Mouse (Mus musculus) lung, postnatal 36 days (tissue): ENCODE data around the gene Bri3.
"Not testable (repeated sequence)": the region's sequence is repeated elsewhere in the genome, so short reads cannot be mapped to it uniquely, and the experiment has no call there.

Experiments used
- DNase-seq: peaks from one replicate; pipeline ENCODE4 v3.0.0; 2022; ENCODE audit warnings: mixed read lengths

The Bri3 gene

GRCm38 (mm10) chr5:144364680-144365357, 120.6 kb downstream of the Bri3 start:
- no peak for DNase-seq

DNA sequence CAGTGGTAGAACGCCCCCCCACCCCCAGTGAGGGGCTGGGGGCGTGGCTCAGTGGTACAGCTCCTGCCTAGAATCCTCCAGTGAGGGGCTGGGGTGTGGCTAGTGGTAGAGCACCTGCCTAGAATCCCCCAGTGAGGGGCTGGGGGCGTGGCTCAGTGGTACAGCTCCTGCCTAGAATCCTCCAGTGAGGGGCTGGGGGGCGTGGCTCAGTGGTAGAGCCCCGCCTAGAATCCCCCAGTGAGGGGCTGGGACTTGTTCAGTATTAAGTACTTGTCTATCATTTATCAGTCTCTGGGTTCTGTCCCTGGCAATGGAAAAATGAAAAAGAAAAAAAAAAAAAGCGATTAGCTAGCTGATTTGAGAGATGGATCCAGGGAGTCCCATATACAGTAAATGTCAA, 122.3 kb downstream of the Bri3 start:
- DNase-seq = not testable (repeated sequence)

DNA sequence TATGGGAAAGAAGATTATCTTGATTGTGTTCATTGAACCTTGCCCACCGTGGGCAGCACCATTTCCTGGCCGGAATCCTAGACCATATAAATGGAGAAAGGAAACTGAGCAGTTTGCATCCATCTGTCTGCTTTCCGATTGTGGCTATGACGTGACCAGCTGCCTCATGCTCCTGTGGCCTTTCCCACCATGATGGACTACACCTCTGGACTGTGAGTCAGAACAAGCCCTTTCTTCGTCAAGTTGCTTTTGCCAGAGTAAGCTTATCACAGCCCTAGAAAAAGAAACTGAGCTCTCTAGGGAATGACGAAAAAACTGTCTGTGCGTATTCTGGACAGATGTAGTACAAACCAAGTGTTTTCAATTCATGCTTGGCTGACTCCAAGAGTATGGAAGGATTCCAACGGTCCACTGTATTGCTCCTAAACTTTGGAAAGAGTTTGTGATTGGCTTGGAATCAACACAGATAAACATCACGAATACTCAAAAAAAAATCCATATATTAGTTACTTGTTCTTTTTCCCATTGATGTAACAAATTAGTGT, 124.5 kb downstream of the Bri3 start:
- no peak for DNase-seq

GRCm38 (mm10) chr5:144370986-144371385, 126.7 kb downstream of the Bri3 start:
- DNase-seq = no peak

- DNase-seq = peak; percentile 62
These were observed 127.9 kb downstream of the Bri3 start for GRCm38 (mm10) chr5:144372177-144372576.

GRCm38 (mm10) chr5:144372885-144373284, 128.6 kb downstream of the Bri3 start:
- peak; percentile 72 for DNase-seq

DNA sequence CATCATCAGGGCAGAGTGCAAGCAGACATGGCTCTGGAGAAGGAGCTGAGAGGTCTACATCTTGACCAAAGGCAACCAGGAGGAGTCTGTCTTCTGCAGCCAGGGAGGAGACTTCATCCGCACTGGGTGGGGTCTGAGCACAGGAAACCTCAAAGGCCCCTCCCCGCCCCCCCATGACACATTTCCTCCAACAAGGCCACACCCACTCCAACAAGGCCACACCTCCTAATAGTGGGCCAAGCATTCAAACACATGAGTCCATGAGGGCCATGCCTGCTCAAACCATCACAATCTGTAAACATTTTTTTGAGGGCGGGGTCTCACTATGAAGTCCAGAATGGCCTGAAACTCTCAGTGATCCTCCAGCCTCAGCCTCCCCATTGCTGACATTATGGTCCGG, 135.2 kb downstream of the Bri3 start:
- DNase-seq = no peak

DNA sequence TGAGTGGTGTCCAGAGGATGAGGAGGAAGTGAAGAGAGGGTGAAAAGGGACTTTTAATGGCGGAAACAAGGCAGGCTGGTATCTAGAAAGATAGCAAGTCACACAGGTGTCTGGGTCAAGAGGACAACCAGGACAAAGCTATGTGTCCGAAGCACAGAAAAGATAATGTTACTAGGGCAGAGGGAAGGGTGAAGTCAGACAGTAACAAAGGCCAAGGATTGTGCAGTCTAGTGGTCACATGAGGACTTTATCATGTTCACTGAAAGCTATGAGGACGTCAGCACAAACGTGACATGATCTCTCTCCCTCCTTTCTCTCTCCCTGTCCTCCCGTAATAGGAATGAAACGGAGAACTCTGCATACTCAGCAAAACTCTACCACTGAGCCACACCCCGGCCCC, 136.5 kb downstream of the Bri3 start:
- no peak for DNase-seq

DNA sequence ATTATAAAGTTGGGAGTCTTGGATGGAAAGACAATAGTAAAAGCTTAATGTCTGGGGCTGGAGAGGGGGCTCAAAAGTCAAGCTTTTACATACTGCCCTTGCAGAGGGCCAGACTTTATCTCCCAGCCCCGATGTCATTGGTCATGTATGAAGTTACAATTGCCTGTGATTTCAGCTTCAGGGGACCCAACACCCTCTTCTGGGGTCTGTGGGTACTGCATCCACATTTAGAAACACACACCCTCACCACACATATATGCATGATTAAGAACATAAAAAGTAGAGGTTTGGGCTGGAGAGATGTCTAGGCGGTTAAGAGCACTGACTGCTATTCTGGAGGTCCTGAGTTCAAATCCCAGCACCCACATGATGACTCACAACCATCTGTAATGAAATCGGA, 137.5 kb downstream of the Bri3 start:
- peak; percentile 44 for DNase-seq

DNA sequence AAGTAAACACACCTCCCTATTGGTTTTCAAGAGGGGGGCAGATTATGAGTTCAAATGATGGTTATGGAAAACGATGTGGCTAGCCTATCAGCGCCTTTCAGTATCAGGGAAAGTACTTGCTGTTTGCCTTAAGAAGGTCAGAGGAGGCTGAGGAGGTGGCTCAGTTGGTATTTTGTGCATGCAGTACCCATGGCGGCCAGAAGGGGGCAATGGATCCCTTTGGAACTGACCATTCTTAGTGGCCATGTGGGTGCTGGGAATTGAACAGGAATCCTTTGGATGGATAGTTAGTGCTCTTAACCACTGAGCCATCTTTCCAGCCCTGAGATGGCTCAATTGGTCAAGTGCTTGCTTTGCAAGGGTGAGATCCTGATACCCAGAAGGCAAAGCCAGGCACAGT, 139.7 kb downstream of the Bri3 start:
- DNase-seq = no peak

- DNase-seq = peak; percentile 46
These were observed 143.6 kb downstream of the Bri3 start for GRCm38 (mm10) chr5:144387851-144388250.

GRCm38 (mm10) chr5:144394142-144394541, 149.9 kb downstream of the Bri3 start:
- DNase-seq = no peak

DNA sequence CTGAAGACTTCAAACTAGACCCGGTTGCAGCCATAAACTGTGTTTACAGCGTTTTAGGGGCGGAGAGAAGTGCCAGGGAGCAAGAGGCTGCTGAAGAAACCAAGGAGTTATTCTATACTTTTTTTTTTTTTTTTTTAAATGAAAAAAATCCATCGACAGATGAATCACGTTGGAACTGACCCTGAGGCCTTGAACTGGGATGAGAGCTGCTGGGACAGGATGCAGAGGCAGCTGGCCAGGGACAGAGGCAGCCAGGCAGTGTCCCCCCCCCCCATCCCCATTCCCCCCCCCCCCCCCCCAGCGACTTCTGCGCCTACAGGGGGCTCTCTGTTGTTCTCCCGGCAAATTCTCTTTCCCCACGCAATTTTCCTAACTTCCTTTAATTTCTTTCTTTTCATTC, 153.3 kb downstream of the Bri3 start:
- no peak for DNase-seq

DNA sequence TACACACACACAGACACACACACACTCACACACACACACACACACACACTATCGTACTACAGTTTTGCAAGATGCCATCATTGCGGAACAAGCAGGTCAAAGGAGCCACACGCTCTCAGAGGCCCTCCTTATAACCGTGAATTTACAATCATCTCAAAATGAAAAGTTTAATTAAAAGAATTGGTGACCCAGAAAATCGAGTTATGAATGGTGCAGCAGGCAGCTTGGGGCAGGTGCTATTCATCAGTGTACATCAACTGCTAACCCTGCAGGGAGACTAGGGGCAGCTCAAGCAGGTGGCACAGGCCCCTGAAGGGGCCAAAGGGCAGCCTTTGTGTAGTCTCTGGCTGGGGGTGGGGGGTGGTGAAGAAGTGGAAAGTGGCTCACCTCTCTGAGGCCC, 156.6 kb downstream of the Bri3 start:
- no peak for DNase-seq

DNA sequence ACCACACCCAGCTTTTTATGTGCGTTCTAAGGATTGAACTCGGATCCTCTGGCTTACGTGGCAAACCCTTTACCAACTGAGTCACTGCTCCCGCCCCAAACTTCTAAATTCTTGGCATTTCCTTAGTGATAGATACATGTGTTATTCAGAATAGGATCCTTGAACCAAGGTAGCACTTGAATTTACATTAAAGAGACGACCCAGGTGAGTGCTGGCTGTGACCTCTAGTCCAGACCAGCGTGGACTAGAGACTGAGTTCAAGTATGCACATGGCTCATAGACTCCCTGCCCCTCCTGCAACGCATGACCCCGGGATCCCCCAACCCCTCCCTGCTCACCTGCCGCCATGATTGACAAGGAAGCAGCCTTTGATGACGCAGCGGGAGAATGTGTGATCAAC, 162.0 kb downstream of the Bri3 start:
- no peak for DNase-seq

DNA sequence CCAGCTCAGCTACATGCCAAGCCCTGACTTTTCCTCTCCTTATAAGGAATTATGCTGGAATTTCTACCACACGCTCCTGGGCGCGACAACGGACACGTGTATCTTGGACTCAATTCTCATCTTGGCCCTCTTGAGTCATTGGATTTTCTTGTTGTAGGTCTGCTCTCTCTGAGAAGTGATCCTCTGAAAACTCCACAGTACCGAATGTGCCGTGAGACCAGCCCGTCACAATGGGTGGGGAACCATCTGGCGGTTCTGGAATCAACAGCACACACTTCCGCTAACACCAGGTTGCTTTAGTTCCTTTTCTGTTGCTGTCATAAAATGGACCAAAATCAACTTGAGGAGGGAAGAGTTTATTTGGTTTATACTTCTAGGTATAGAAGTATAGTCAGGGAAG, 166.4 kb downstream of the Bri3 start:
- no peak for DNase-seq

- DNase-seq = no peak
These were observed 167.5 kb downstream of the Bri3 start for GRCm38 (mm10) chr5:144411702-144412101.

- no peak for DNase-seq
These were observed 168.5 kb downstream of the Bri3 start for GRCm38 (mm10) chr5:144412781-144413180.

GRCm38 (mm10) chr5:144418456-144418855, 174.2 kb downstream of the Bri3 start:
- DNase-seq = no peak

DNA sequence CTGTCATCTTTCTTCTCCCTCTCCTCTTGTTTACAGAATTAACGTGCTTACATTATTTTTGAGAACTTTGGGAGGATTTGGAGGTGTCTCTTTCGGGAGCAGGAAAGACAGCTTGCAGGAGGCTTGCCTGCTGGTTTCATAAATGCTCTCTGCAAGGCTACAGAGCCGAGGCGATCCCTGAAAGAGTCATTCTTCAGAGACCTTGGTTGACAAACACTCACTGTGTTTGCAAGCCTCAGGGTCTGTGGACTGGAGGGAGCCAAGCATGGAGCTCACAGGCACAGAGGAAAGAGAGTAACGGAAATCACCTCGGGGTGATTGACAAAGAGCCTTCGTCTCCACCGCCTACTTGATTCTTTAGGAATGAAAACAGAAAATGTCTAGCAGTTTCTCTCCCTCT, 175.8 kb downstream of the Bri3 start:
- no peak for DNase-seq

DNA sequence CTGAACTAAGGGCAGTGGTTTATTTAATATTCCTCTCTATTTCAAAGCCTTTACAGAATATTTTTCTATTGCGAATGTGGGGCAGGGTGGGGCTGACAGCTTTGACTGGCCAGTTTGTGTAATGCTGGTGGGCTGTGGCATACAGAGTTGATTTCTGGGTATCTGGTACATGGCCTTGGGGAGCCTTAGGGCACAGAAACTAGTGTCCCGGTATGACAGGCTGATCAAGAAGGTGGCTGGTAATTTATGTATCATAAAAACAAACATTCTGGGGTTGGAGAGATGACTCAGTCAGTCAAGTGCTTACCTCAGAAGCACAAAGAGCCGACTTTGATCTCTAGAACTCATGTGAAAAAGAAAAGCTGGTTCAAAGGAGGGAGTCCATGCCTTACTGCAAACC, 182.5 kb downstream of the Bri3 start:
- DNase-seq = no peak

GRCm38 (mm10) chr5:144427861-144428260, 183.6 kb downstream of the Bri3 start:
- DNase-seq = no peak

- DNase-seq = no peak
These were observed 187.2 kb downstream of the Bri3 start for GRCm38 (mm10) chr5:144431481-144431880.

- DNase-seq = no peak
These were observed 195.2 kb downstream of the Bri3 start for GRCm38 (mm10) chr5:144439286-144440040.
